Mouse (Mus musculus) lung, adult 2 months (tissue): ENCODE data around the gene Abcc9.

Experiments used
- CTCF ChIP-seq: fragments of 200-500 bp; IDR thresholded peaks from 2 replicates; pipeline ENCODE4 v1.5.1; 2011; ENCODE audit warnings: mild to moderate bottlenecking, low read length, control low read depth; ENCODE audit not compliant: insufficient read depth
- POLR2A ChIP-seq: fragments of 200-500 bp; IDR thresholded peaks from 2 replicates; pipeline ENCODE4 v1.6.1; 2011; ENCODE audit warnings: low read depth, mild to moderate bottlenecking, control low read depth, low read length, borderline replicate concordance; ENCODE audit errors: extremely low read depth

GRCm38 (mm10) chr6:142654561-142654960, 47.6 kb downstream of the Abcc9 start:
- TF ChIP-seq CTCF (no peak), POLR2A (no peak)
